Mouse (Mus musculus) MEL (cell line): ENCODE results near the gene Natd1.

Experiments used
- MAX ChIP-seq: IDR thresholded peaks from 2 replicates; pipeline ENCODE4 v1.6.1; 2011; ENCODE audit warnings: low read length, improper control_type of control experiment
- MAZ ChIP-seq: IDR thresholded peaks from 2 replicates; pipeline ENCODE4 v1.6.1; 2012; ENCODE audit warnings: low read depth, mild to moderate bottlenecking, inconsistent platforms, low read length, improper control_type of control experiment
- POLR2A ChIP-seq, 2 experiments: IDR thresholded peaks; 2 replicates each; pipeline ENCODE4 v1.6.1; 2011 to 2012; ENCODE audit warnings: low read length in 2 of 2, mild to moderate bottlenecking in 2 of 2, control low read depth in 1 of 2, improper control_type of control experiment in 1 of 2, low read depth in 1 of 2, moderate library complexity in 1 of 2; ENCODE audit not compliant: control insufficient read depth in 1 of 2, insufficient read depth in 1 of 2, poor library complexity in 1 of 2
- POLR2AphosphoS2 ChIP-seq: IDR thresholded peaks from 2 replicates; pipeline ENCODE4 v1.6.1; 2011; ENCODE audit warnings: low read length, improper control_type of control experiment
- RCOR1 ChIP-seq: IDR thresholded peaks from 2 replicates; pipeline ENCODE4 v1.6.1; 2012; ENCODE audit warnings: low read depth, mild to moderate bottlenecking, inconsistent platforms, low read length, improper control_type of control experiment

- TF ChIP-seq POLR2AphosphoS2: no peak
- TF ChIP-seq MAX: peak; percentile 96
- peak; percentile 82; the same call in 1 of the 2 replicates for TF ChIP-seq MAZ
- TF ChIP-seq RCOR1: 0 out of 2 replicates have a peak, but pooled peaks have one; percentile 15
- peak; percentile 65 to 80; a peak in 3 of 4 replicates for TF ChIP-seq POLR2A (IDR thresholded peaks at IDR 0.05; ENCODE audit: control insufficient read depth in 1 of 2, insufficient read depth in 1 of 2, low read depth in 1 of 2, low read length in 2 of 2, poor library complexity in 1 of 2)
Measured at GRCm38 (mm10) chr11:60913301-60914196, 1.0 kb downstream of the Natd1 start.
